Mouse (Mus musculus) hindbrain, embryonic 15.5 days (tissue): ENCODE measurements around the gene Wdr86. TPM values are rescaled to one million over a fixed set of nuclear protein-coding genes. Genes with fewer than 3 reads are reported as not detected.

Experiments
- ATAC-seq: fragments of 200-750 bp; cut with Nextera tagmentation; 2 replicates; pipeline ENCODE4 v1.8.0; 2017; ENCODE audit warnings: low read depth, moderate number of reproducible peaks, moderate TSS enrichment; ENCODE audit not compliant: low FRiP score
- H3K27ac ChIP-seq: fragments of 300-500 bp; sonication (generic); replicated peaks from 2 replicates; pipeline ENCODE4 v1.5.1; 2015; ENCODE audit warnings: mild to moderate bottlenecking, inconsistent platforms
- H3K27me3 ChIP-seq: fragments of 300-500 bp; sonication (generic); 2 replicates; pipeline ENCODE4 v1.6.1; 2015; ENCODE audit warnings: control low read depth, inconsistent platforms
- H3K36me3 ChIP-seq: fragments of 300-500 bp; sonication (generic); 2 replicates; pipeline ENCODE4 v1.6.1; 2015; ENCODE audit warnings: control low read depth, inconsistent platforms
- H3K4me1 ChIP-seq: fragments of 300-500 bp; sonication (generic); replicated peaks from 2 replicates; pipeline ENCODE4 v1.6.1; 2015; ENCODE audit warnings: control low read depth, inconsistent platforms
- H3K4me2 ChIP-seq: fragments of 300-500 bp; sonication (generic); 2 replicates; pipeline ENCODE4 v1.6.1; 2015; ENCODE audit warnings: moderate library complexity, mild to moderate bottlenecking, inconsistent platforms
- H3K4me3 ChIP-seq: fragments of 300-500 bp; sonication (generic); 2 replicates; pipeline ENCODE4 v1.5.1; 2015; ENCODE audit warnings: mild to moderate bottlenecking, inconsistent platforms
- H3K9ac ChIP-seq: fragments of 300-500 bp; sonication (generic); 2 replicates; pipeline ENCODE4 v1.6.1; 2015; ENCODE audit warnings: inconsistent platforms
- H3K9me3 ChIP-seq: fragments of 300-500 bp; sonication (generic); 2 replicates; pipeline ENCODE4 v1.6.1; 2016; ENCODE audit warnings: control low read depth, inconsistent platforms
- WGBS: fragments of 180-500 bp; shearing (Covaris S2); methylation state at CpG from one replicate; pipeline ENCODE4 v1.1.7; 2015; 5-methylcytosine and 5-hydroxymethylcytosine counted together
- polyA plus RNA-seq: library from polyadenylated mRNA; unstranded; fragments of >200 nt; fragmentation: Nextera tagmentation; extraction: Ambion mirVana; gene quantifications from 2 replicates; pipeline ENCODE4 v1.2.1, GENCODE M21; 2015

Gene Wdr86
- polyA plus RNA-seq, 1 experiment from 2014 or later, result 8.2 TPM

DNA sequence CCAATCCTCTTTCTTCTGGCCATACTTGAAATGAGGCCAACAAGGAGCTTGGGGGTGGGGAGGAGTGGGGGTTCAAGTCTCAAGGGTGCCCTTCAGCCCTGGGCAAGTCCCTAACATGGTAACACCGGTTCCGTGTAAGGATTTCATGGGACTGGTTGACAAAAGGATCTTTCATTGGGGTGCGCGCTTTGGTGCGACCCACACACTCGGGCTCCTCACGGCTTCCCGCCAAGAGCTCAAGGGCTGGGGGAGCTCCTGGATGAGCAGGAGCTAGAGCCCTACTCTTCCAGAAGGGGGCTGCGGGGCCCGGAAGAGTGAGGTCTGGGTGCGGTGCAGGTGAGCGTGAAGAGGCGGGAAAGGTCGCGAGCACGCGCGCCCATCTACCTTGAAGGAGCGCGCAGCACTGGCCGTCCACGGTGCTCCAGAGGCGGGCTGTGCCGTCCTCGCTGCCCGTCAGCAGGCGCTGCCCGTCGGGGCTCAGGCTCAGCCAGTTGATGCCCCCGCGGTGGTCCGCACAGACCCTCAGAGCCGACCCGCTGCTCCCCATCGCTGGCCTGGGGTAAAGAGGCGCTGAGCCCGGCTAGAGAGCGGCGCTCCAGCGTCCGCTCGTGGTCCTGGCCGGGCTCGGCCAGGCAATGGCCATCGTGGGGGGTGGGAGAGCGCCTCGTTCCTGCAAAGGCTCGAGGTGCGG is 585 bp downstream of the Wdr86 start:
- no peak for ATAC-seq
- Histone ChIP-seq H3K9me3 (no peaks in the 10 kb centered on the region), H3K9ac (peak overlapping the region; percentile 43), H3K4me1 (peaks cover 28% of the 10 kb centered on the region), H3K4me2 (peak overlapping the region; percentile 59), H3K27me3 (peaks cover 36% of the 10 kb centered on the region), H3K27ac (no peak overlapping the region), H3K36me3 (no peaks in the 10 kb centered on the region), H3K4me3 (peak overlapping the region; percentile 42)
- WGBS, result 2% methylated on average over 48 of the region's 49 CpGs

DNA sequence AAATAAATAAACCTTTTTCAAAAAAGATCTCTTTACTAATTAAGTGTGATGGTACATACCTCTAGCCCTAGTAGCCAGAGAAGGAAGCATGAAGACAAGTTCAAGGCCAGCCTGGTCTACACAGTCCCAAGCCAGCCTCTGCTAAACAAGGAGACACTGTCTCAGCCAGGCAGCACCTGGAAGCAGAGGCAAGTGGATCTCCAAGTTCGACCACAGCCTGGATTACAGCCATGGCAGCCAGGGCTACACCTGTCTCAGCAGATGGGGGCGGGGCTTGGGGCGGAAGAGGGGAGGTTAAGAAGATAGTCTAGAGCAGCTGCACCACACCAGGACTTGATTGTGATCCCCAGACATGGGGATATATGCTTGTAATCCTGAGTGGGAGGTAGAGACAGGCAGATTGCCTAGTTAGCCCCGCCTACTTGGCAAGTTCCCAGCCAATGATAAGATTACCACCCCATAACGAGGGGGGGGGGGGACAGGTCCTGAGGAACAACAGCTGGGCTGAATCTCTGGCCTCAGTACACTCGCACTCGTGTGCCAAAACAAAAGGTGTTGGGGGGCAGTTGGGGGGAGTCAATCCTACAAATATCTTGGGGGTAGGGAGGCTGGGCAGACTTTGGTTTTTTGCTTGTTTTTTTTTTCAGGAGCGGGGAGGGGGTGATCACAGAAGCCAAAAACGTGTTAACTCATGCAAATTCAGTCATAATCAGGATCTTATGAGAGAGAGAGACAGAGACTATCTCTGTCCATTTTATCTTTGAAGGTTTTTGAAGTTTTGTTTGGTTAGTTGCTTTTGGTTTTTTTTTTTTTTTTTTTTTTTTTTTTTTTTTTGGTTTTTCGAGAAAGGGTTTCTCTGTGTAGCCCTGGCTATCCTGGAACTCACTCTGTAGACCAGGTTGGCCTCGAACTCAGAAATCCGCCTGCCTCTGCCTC is 3.4 kb downstream of the Wdr86 start:
- no peak for ATAC-seq

DNA sequence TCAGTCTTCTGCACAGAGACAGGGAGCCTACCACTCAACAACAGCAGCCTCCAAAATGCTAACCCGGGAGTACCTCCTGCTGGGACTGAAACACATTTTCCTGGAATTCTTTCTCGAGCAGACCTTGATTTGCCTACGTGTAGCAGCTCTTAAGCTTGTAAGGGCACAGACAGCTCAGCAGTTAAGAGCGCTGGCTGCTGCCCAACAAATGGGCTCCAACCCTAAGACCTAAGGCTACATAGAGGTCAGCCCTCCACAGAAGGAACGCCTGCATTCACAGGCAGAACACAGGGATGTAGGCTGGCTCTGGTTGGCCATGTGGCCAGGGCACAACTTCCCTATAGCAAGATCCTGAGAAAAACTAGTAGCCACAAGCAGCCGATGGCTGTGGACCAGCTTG is 4.6 kb downstream of the Wdr86 start:
- Histone ChIP-seq H3K4me2 (no peak overlapping the region), H3K9ac (no peak overlapping the region), H3K9me3 (no peaks in the 10 kb centered on the region), H3K27ac (no peak overlapping the region), H3K27me3 (peaks cover 27% of the 10 kb centered on the region), H3K36me3 (no peaks in the 10 kb centered on the region), H3K4me1 (peaks cover 27% of the 10 kb centered on the region), H3K4me3 (no peak overlapping the region)
- WGBS, result 73% methylated on average over 6 of the region's 6 CpGs
- ATAC-seq, result no peak

More for the DNA sequence above, 3.4 kb downstream of the Wdr86 start:
- Histone ChIP-seq H3K4me1 (peaks cover 28% of the 10 kb centered on the region), H3K9me3 (no peaks in the 10 kb centered on the region), H3K4me3 (no peak overlapping the region), H3K36me3 (no peaks in the 10 kb centered on the region), H3K27ac (no peak overlapping the region), H3K4me2 (no peak overlapping the region), H3K27me3 (peaks cover 36% of the 10 kb centered on the region), H3K9ac (no peak overlapping the region)
- WGBS, result 71% methylated on average over 12 of the region's 12 CpGs

DNA sequence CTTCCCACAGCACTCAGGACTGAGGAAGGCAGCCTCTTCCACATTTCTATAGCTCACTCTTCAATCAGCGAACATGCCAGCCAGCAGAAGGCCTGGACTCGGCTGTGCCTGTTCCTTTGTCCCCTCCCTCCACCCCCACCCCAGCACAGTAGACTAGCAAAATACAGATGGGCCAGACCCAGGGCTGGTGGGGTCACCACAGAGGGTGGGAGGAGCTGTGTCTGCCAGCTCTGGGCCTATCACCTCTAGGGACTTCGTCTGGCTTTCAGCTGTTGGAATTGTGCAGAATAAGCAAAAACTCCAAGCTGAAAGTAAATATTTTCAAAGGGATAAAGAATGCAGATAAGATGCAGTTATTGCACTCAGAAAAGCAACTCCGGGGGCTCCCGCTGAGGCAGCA is 5.7 kb downstream of the Wdr86 start:
- H3K27ac ChIP-seq, result peak overlapping the region; percentile 46
- ATAC-seq, result no peak
- no peaks in the 10 kb centered on the region for H3K36me3 ChIP-seq
- H3K4me2 ChIP-seq, result no peak overlapping the region
- 53% methylated on average over 5 of the region's 5 CpGs for WGBS
- no peaks in the 10 kb centered on the region for H3K9me3 ChIP-seq
- peaks cover 16% of the 10 kb centered on the region for H3K4me1 ChIP-seq
- peaks cover 18% of the 10 kb centered on the region for H3K27me3 ChIP-seq
- H3K4me3 ChIP-seq, result no peak overlapping the region
- no peak overlapping the region for H3K9ac ChIP-seq

DNA sequence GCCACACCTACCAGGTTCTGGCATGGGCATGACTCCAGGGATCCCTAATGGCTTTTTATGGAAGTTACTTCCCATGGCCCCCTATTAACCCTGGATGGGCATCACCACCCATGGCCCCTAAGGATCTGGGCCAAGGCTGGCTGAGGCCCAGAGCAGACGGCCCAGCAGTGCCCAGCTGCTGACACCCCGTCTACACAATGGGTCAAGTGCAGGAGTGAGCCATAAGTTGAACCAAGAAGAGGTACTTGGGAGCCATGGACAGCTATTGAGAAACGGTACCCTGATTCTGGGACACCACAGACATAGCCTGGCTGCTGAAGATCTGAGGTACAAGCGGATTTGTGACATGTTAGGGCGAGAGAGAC is 6.3 kb downstream of the Wdr86 start:
- H3K9ac ChIP-seq, result no peak overlapping the region
- H3K4me2 ChIP-seq, result no peak overlapping the region
- peak overlapping the region; percentile 46 for H3K27ac ChIP-seq
- peaks cover 12% of the 10 kb centered on the region for H3K4me1 ChIP-seq
- peaks cover 12% of the 10 kb centered on the region for H3K27me3 ChIP-seq
- H3K4me3 ChIP-seq, result no peak overlapping the region
- H3K9me3 ChIP-seq, result no peaks in the 10 kb centered on the region
- H3K36me3 ChIP-seq, result no peaks in the 10 kb centered on the region
- no peak for ATAC-seq
- WGBS, result 82% methylated on average over 5 of the region's 5 CpGs

DNA sequence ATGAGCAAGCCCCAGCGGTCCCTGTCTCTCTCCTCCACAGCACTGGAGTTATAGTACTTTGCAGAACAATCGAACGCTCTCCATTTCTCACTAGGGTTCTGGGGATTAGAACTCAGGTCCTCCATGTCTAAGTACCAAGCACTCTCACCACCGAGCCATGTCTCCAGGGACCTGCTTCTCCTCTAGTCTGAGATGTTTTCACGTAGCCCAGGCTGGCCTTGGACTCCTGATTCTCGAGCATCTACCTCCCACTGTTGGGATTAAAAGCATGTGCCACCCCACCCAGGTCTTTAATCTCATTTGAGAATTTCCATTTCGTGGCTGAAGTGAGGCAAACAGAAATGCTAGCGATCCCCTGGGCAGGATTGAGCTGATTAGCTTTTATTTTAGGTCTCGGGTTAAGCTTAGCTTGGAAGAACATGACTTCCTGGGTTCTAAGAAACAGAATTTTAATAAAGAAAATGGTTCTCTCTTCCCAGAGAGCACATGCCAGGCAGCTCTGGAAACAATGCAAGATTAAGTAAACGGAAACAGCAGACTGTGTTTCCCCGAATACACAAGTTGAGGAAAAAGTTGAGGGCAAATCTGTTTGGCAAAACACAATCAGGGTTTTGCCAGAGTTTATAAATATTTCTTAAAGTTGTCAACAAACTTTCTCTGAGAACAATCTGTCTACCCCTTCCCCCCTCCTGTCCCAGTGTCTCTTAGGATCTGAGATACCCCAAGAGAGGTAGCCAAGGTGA is 6.8 kb downstream of the Wdr86 start:
- Histone ChIP-seq H3K4me2 (no peak overlapping the region), H3K27me3 (peaks cover 9% of the 10 kb centered on the region), H3K27ac (no peak overlapping the region), H3K9me3 (no peaks in the 10 kb centered on the region), H3K4me3 (no peak overlapping the region), H3K36me3 (no peaks in the 10 kb centered on the region), H3K9ac (no peak overlapping the region), H3K4me1 (peaks cover 12% of the 10 kb centered on the region)
- WGBS, result 79% methylated on average over 11 of the region's 11 CpGs
- no peak for ATAC-seq

DNA sequence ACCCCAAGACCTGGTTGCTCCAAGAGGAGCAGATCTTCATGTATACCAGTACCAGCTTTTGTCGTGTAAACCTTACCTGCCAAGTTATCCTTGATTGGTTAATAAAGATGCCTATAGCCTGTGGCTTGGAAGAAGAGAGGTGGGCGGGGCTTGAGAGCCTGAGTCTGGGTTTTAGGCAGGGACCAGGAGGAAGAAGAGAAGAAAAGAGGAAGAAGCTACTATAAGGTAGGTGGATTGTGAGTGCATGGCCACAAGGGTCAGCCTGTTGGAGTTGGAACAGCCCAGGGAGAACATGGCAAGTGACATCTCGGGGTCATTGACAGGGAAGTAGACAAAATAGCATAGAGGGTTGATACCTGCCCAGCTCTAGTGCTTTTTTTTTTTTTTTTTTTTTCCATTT is 10.7 kb downstream of the Wdr86 start:
- no peak for ATAC-seq
- peaks cover 9% of the 10 kb centered on the region for H3K4me1 ChIP-seq
- no peak overlapping the region for H3K4me2 ChIP-seq
- H3K9ac ChIP-seq, result no peak overlapping the region
- no peaks in the 10 kb centered on the region for H3K9me3 ChIP-seq
- 87% methylated on average over 3 of the region's 3 CpGs for WGBS
- no peak overlapping the region for H3K4me3 ChIP-seq
- H3K27ac ChIP-seq, result no peak overlapping the region
- H3K36me3 ChIP-seq, result no peaks in the 10 kb centered on the region
- no peaks in the 10 kb centered on the region for H3K27me3 ChIP-seq

DNA sequence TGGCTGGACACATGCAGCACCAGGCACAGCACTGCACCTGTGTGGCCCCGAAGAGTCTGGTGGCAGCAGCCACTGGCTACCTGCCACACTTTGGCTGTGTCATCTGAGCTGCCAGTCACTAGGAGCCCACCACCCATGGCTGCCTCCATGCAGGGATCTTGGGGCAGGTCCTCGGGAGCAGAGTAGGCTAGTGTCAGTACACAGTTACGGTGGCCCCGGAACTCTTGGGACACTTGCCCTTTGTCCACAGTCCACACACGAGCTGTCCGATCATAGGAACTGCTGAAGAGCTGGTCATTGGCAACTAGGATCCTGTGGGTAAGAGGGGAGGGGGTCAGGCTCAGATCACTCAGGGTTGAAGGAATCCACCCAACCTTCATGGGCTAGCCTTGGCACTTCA is 12.5 kb downstream of the Wdr86 start:
- H3K4me2 ChIP-seq, result no peak overlapping the region
- no peak for ATAC-seq
- no peak overlapping the region for H3K27ac ChIP-seq
- WGBS, result 91% methylated on average over 6 of the region's 6 CpGs
- H3K9ac ChIP-seq, result no peak overlapping the region
- no peaks in the 10 kb centered on the region for H3K9me3 ChIP-seq
- no peaks in the 10 kb centered on the region for H3K36me3 ChIP-seq
- no peaks in the 10 kb centered on the region for H3K27me3 ChIP-seq
- H3K4me1 ChIP-seq, result peaks cover 9% of the 10 kb centered on the region; the same call in 1 of the 2 replicates
- H3K4me3 ChIP-seq, result no peak overlapping the region

DNA sequence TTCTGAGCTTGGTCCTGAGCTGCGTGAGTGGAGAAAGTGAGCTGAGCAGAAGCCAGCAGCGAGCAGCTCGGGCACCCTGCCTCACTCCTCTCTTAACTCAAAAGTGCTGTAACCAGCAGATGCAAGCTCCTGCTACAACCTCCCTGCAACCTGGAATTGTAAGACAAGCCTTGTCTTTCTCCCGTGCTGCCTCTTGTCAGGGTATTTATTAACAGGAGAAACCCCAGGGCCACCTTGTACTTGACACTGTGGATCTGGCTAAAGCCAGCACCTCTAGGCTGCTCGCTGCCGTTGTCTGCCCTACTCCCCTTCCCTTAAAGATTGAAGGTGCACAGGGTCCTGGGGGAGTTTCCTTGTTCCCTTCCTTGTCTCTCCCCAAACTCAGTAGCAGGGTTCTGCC is 16.5 kb downstream of the Wdr86 start:
- no peak overlapping the region for H3K4me2 ChIP-seq
- peaks cover 26% of the 10 kb centered on the region for H3K36me3 ChIP-seq
- peaks cover 14% of the 10 kb centered on the region; the same call in 1 of the 2 replicates for H3K4me1 ChIP-seq
- no peak overlapping the region for H3K27ac ChIP-seq
- H3K9ac ChIP-seq, result no peak overlapping the region
- no peak for ATAC-seq
- no peaks in the 10 kb centered on the region for H3K9me3 ChIP-seq
- WGBS, result 74% methylated on average over 6 of the region's 6 CpGs
- H3K4me3 ChIP-seq, result no peak overlapping the region
- H3K27me3 ChIP-seq, result no peaks in the 10 kb centered on the region

DNA sequence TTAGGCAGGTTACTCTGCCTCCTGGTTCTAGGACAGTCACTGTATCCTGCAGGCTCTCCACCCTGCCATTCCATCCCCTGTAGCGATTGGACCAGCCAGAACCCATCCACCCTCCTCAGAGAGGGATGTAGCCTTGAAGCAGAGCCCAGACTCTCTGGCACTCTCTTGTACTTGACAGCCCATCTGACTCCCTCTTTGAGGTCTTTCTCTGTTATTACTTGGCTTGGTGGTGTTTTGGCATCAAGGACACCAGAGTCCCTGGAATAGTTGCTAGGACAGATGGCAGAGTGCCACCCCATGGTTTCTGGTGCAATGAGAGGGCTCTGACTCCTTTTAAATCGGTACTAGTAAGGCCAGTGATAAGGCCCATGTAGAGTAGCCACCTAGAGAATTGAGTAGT is 17.3 kb downstream of the Wdr86 start:
- H3K4me2 ChIP-seq, result no peak overlapping the region
- H3K4me1 ChIP-seq, result peaks cover 14% of the 10 kb centered on the region; the same call in 1 of the 2 replicates
- H3K9ac ChIP-seq, result no peak overlapping the region
- no peaks in the 10 kb centered on the region for H3K9me3 ChIP-seq
- ATAC-seq, result peak; percentile 74; the same call in 1 of the 2 replicates
- H3K36me3 ChIP-seq, result peaks cover 34% of the 10 kb centered on the region
- no peak overlapping the region for H3K27ac ChIP-seq
- H3K4me3 ChIP-seq, result no peak overlapping the region
- no peaks in the 10 kb centered on the region for H3K27me3 ChIP-seq
- WGBS, result 75% methylated on average over 2 of the region's 2 CpGs

DNA sequence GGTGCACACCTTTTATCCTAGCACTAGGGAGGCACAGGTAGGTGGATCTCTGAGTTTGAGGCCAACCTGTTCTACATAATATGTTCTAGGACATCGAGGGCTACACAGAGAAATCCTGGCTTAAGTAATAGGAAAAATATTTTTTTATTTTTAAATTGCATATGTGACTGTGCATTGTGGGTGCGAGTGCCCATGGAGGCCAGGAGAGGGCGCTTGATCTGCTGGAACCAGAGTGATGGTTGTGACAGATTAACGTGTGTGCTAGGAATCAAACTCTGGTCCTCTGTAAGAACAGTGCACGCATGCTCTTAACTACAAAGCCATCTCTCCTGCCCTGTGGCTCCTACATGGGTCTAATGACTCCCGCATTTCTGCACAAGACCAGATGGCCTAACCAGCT is 18.9 kb downstream of the Wdr86 start:
- WGBS, result 97% methylated on average over 6 of the region's 6 CpGs
- peaks cover 49% of the 10 kb centered on the region for H3K36me3 ChIP-seq
- no peak overlapping the region for H3K9ac ChIP-seq
- H3K27me3 ChIP-seq, result no peaks in the 10 kb centered on the region
- no peak for ATAC-seq
- peaks cover 14% of the 10 kb centered on the region; the same call in 1 of the 2 replicates for H3K4me1 ChIP-seq
- H3K9me3 ChIP-seq, result no peaks in the 10 kb centered on the region
- H3K4me3 ChIP-seq, result no peak overlapping the region
- no peak overlapping the region for H3K27ac ChIP-seq
- H3K4me2 ChIP-seq, result no peak overlapping the region

DNA sequence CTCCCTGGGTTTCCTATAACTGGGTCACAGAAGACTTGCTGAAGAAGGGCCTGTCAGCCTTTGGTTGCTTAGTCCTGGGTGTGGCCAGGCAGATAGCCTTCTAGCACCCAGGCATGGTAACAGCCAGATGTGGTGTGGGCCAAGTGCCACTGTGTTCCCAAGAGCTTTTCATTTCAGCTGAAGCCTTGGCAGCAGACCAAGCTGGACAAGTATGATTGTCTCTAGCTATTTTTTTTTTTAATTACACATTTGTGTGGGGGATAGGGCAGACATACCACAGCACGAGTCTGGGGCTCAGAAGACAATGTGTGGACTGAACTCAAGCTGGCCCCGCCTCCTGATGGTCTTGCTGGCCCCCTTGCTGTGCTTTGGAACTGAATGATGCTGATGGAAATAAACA is 20.6 kb downstream of the Wdr86 start:
- ATAC-seq, result no peak
- H3K27ac ChIP-seq, result no peak overlapping the region
- H3K9me3 ChIP-seq, result no peaks in the 10 kb centered on the region
- H3K4me2 ChIP-seq, result no peak overlapping the region
- no peaks in the 10 kb centered on the region for H3K27me3 ChIP-seq
- H3K9ac ChIP-seq, result no peak overlapping the region
- no peak overlapping the region for H3K4me3 ChIP-seq
- H3K36me3 ChIP-seq, result peaks cover 64% of the 10 kb centered on the region
- WGBS, result 56% methylated on average over 2 of the region's 2 CpGs
- H3K4me1 ChIP-seq, result peaks cover 14% of the 10 kb centered on the region; the same call in 1 of the 2 replicates
